Mouse (Mus musculus) embryonic fibroblast, embryonic 13.5 days (primary cell): ENCODE measurements around the gene Grem2. TPM values are rescaled to one million over a fixed set of nuclear protein-coding genes. Genes with fewer than 3 reads are reported as not detected.

Source experiments
- H3K27ac ChIP-seq: 2 replicates; pipeline ENCODE4 v1.5.1; 2012; ENCODE audit warnings: low read length, control low read depth, inconsistent platforms; ENCODE audit not compliant: insufficient read depth
- H3K4me1 ChIP-seq: 2 replicates; pipeline ENCODE4 v1.6.1; 2011; ENCODE audit warnings: low read length; ENCODE audit not compliant: control insufficient read depth, insufficient read depth
- H3K4me3 ChIP-seq: 2 replicates; pipeline ENCODE4 v1.5.1; 2011; ENCODE audit warnings: mild to moderate bottlenecking, control low read depth, low read length; ENCODE audit not compliant: insufficient read depth
- CTCF ChIP-seq: IDR thresholded peaks from 2 replicates; pipeline ENCODE4 v1.5.1; 2011; ENCODE audit warnings: mild to moderate bottlenecking, control low read depth, low read length, moderate library complexity, borderline replicate concordance; ENCODE audit not compliant: insufficient read depth
- POLR2A ChIP-seq: IDR thresholded peaks from 2 replicates; pipeline ENCODE4 v1.6.1; 2011; ENCODE audit warnings: low read depth, mild to moderate bottlenecking, control low read depth, low read length, moderate library complexity
- polyA plus RNA-seq: library from polyadenylated mRNA; stranded (reverse); fragments of >200 nt; gene quantifications from 2 replicates; pipeline ENCODE4 v1.2.4, GENCODE M21; 2011; ENCODE audit warnings: low read depth; ENCODE audit not compliant: missing spikeins, insufficient read length

The Grem2 gene
- polyA plus RNA-seq, 1 experiment: 94.6 TPM

- Histone ChIP-seq H3K4me1 (peaks cover 6% of the 10 kb centered on the region; the same call in 1 of the 2 replicates), H3K27ac (peak overlapping the region; percentile 43; the same call in 1 of the 2 replicates), H3K4me3 (no peak overlapping the region)
- TF ChIP-seq CTCF (no peak), POLR2A (no peak)
Measured at GRCm38 (mm10) chr1:174826562-174826961, 95.1 kb downstream of the Grem2 start.

DNA sequence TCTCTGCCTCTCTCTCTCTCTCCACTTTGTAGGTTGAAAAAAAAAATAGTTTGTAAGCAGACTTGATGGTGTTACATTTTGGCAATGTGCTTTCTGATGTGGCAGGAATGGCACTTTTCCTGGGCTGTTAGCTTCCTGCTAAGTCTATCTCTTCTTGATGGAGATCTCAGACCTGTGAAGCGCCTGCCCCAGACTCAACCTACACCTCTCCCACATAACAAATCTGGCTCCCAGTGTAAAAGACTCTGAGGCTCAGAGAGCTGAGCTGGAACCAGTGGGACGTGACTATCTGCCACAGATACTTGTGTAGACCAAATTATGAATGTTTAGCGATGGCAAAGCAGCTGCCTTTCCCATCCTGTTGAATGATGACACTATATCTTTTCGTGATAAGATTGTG, 109.8 kb downstream of the Grem2 start:
- TF ChIP-seq POLR2A (no peak), CTCF (no peak)
- Histone ChIP-seq H3K4me3 (no peak overlapping the region), H3K27ac (no peak overlapping the region), H3K4me1 (no peaks in the 10 kb centered on the region)

DNA sequence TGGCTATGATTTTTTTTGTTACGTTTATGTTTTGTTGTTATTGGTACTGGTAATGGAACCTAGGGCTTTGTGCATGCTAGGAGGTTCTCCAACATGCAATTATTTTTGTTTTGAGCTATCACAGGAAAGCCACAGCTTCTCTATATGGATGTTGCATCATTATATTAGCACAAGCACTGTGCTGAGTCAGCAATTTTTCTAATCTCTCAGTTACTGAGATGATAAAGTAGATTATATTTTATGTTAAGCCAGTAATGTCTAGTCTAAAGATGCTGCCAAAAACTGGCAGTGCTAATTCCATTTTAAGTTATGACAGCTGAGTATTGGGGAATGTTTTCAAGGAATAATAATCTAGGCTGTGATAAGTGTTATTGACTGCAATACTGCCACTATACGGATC, 133.0 kb downstream of the Grem2 start:
- no peaks in the 10 kb centered on the region for H3K4me1 ChIP-seq
- H3K27ac ChIP-seq: no peak overlapping the region
- H3K4me3 ChIP-seq: no peak overlapping the region
- TF ChIP-seq CTCF (no peak), POLR2A (no peak)
